Mouse (Mus musculus) kidney, embryonic 15.5 days (tissue): ENCODE data around the gene Hist3h2ba. TPM values are rescaled to one million over a fixed set of nuclear protein-coding genes. Genes with fewer than 3 reads are reported as not detected.

Source experiments
- ATAC-seq: fragments of 200-750 bp; cut with Nextera tagmentation; replicated peaks from 2 replicates; pipeline ENCODE4 v1.8.0; 2017; ENCODE audit warnings: moderate TSS enrichment; ENCODE audit not compliant: low FRiP score
- H3K27ac ChIP-seq: fragments of 300-500 bp; sonication (generic); 2 replicates; pipeline ENCODE4 v1.5.1; 2015; ENCODE audit warnings: mild to moderate bottlenecking, inconsistent platforms
- H3K27me3 ChIP-seq: fragments of 300-500 bp; sonication (generic); 2 replicates; pipeline ENCODE4 v1.6.1; 2015; ENCODE audit warnings: inconsistent platforms
- H3K36me3 ChIP-seq: fragments of 300-500 bp; sonication (generic); 2 replicates; pipeline ENCODE4 v1.6.1; 2015; ENCODE audit warnings: inconsistent platforms
- H3K4me1 ChIP-seq: fragments of 300-500 bp; sonication (generic); 2 replicates; pipeline ENCODE4 v1.6.1; 2015; ENCODE audit warnings: inconsistent platforms
- H3K4me2 ChIP-seq: fragments of 300-500 bp; sonication (generic); 2 replicates; pipeline ENCODE4 v1.6.1; 2015; ENCODE audit warnings: moderate library complexity, mild to moderate bottlenecking, inconsistent platforms
- H3K4me3 ChIP-seq: fragments of 300-500 bp; sonication (generic); replicated peaks from 2 replicates; pipeline ENCODE4 v1.5.1; 2015; ENCODE audit warnings: mild to moderate bottlenecking, inconsistent platforms
- H3K9ac ChIP-seq: fragments of 300-500 bp; sonication (generic); 2 replicates; pipeline ENCODE4 v1.6.1; 2015; ENCODE audit warnings: mild to moderate bottlenecking, inconsistent platforms
- H3K9me3 ChIP-seq: fragments of 300-500 bp; sonication (generic); replicated peaks from 2 replicates; pipeline ENCODE4 v1.6.1; 2016; ENCODE audit warnings: inconsistent platforms
- WGBS: fragments of 180-500 bp; shearing (Covaris S2); methylation state at CpG from one replicate; pipeline ENCODE4 v1.1.7; 2015; ENCODE audit warnings: mixed read lengths; 5-methylcytosine and 5-hydroxymethylcytosine counted together
- microRNA-seq: library from miRNA; unstranded; fragments of <30 nt; microRNA quantifications from one replicate; pipeline ENCODE4, GENCODE M21; 2016
- polyA plus RNA-seq: library from polyadenylated mRNA; unstranded; fragments of >200 nt; fragmentation: Nextera tagmentation; extraction: Ambion mirVana; gene quantifications from 2 replicates; pipeline ENCODE4 v1.2.1, GENCODE M21; 2015

Hist3h2ba gene
- polyA plus RNA-seq, 1 experiment from 2014 or later, result 82.0 TPM

DNA sequence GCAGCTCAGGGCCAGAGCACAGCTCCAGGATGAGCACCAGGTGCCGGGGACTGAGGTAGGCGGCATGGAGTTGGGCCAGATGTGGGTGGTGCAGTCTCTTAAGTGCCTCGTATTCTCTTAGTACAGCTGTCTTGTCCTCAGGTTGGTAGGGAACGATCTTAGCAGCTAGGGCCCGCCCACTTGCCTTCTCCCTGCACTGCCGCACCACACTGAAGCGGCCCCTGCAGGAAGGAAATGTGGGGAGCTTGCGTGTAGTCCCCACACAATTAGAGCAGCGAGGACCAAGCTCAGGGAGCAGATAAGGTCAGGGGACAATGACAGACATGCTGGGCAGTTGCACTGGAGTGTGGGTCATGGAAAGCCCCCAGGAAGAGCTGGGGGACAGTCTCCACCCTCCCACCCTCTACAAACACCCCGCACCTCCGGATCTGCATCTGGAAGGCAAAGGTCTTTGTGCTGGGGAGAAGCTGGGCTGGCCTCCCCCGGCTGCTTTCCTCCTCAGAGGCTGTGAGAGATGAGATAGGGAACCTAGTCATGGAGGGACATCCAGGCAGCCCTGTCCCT lies 47.2 kb downstream of the Hist3h2ba start:
- no peak for ATAC-seq

DNA sequence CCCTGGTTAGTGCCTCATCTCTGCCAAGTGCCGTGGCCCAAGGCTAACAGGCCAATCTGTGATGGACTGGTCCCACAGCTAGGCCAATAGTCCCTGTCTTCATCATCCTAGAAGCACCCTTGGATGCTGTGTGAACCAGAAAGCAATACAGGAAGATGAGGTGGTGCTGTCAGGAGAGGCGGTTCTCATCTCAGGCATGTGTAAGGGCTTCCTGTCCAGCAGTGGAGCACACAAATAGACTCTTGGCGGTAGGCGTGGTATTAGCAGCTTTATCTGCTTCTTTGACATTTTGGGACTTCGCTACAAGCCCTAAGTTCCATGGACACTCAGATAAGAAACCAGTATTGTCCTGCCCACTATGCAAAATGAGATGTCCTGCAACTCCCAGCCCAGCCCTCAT lies 48.8 kb downstream of the Hist3h2ba start:
- no peak overlapping the region for H3K27ac ChIP-seq
- peaks cover 25% of the 10 kb centered on the region for H3K27me3 ChIP-seq
- no peak overlapping the region for H3K4me3 ChIP-seq
- ATAC-seq, result no peak
- no peak overlapping the region for H3K4me2 ChIP-seq
- WGBS, result 87% methylated on average over 5 of the region's 5 CpGs
- H3K9me3 ChIP-seq, result no peaks in the 10 kb centered on the region
- peaks cover 13% of the 10 kb centered on the region for H3K4me1 ChIP-seq
- no peak overlapping the region for H3K9ac ChIP-seq
- no peaks in the 10 kb centered on the region for H3K36me3 ChIP-seq

More for the DNA sequence above, 47.2 kb downstream of the Hist3h2ba start:
- peaks cover 25% of the 10 kb centered on the region for H3K27me3 ChIP-seq
- H3K4me3 ChIP-seq, result no peak overlapping the region
- H3K4me2 ChIP-seq, result no peak overlapping the region
- peaks cover 13% of the 10 kb centered on the region for H3K4me1 ChIP-seq
- no peaks in the 10 kb centered on the region for H3K9me3 ChIP-seq
- H3K9ac ChIP-seq, result no peak overlapping the region
- no peak overlapping the region for H3K27ac ChIP-seq
- 45% methylated on average over 12 of the region's 12 CpGs for WGBS
- peaks cover 2% of the 10 kb centered on the region; the same call in 1 of the 2 replicates for H3K36me3 ChIP-seq

Small RNAs within 50 kb of the gene (microRNA-seq; reads per million reads assigned to microRNA genes)
- not detected for gene Gm44313

Other genes with a start within 250 kb of the Hist3h2ba start
- gene Olfr319, start 249.8 kb upstream of the Hist3h2ba start, polyA plus RNA-seq, result not detected in 2 replicates
- not detected in 2 replicates for gene Olfr318, start 224.9 kb upstream of the Hist3h2ba start, polyA plus RNA-seq
- gene Olfr317, start 209.7 kb upstream of the Hist3h2ba start, polyA plus RNA-seq, result not detected in 2 replicates
- not detected in 2 replicates for gene Olfr316, start 196.2 kb upstream of the Hist3h2ba start, polyA plus RNA-seq
- gene Olfr315, start 175.7 kb upstream of the Hist3h2ba start, polyA plus RNA-seq, result not detected in 2 replicates
- not detected in 2 replicates for gene Olfr314, start 166.0 kb upstream of the Hist3h2ba start, polyA plus RNA-seq
- gene Fam183b, start 147.0 kb upstream of the Hist3h2ba start, polyA plus RNA-seq, result 0.35 and 0.63 TPM in 2 replicates
- not detected in 2 replicates for gene Olfr313, start 133.9 kb upstream of the Hist3h2ba start, polyA plus RNA-seq
- not detected in 2 replicates for gene Olfr312, start 119.7 kb upstream of the Hist3h2ba start, polyA plus RNA-seq
- gene Olfr311, start 109.7 kb upstream of the Hist3h2ba start, polyA plus RNA-seq, result not detected in 2 replicates
- gene Gm12258, start 101.8 kb upstream of the Hist3h2ba start, polyA plus RNA-seq, result 7.2 and 9.0 TPM in 2 replicates
- 8.8 and 9.9 TPM in 2 replicates for gene 2810021J22Rik, start 81.7 kb upstream of the Hist3h2ba start, polyA plus RNA-seq
- gene Zfp39, start 44.7 kb upstream of the Hist3h2ba start, polyA plus RNA-seq, result 5.2 and 6.9 TPM in 2 replicates
- 0.10 and 0.30 TPM in 2 replicates for gene Btnl10, start 31.0 kb upstream of the Hist3h2ba start, polyA plus RNA-seq
- 243 and 247 TPM in 2 replicates for gene Rnf187, start 10.0 kb upstream of the Hist3h2ba start, polyA plus RNA-seq
- 36.4 and 40.3 TPM in 2 replicates for gene Hist3h2a, start 5.8 kb downstream of the Hist3h2ba start, polyA plus RNA-seq
- 0.58 and 0.71 TPM in 2 replicates for gene Trim17, start 5.8 kb downstream of the Hist3h2ba start, polyA plus RNA-seq
- 20.0 and 20.6 TPM in 2 replicates for gene Trim11, start 29.2 kb downstream of the Hist3h2ba start, polyA plus RNA-seq
- 0.60 and 0.66 TPM in 2 replicates for gene Obscn, start 187.5 kb downstream of the Hist3h2ba start, polyA plus RNA-seq
- gene Iba57, start 214.8 kb downstream of the Hist3h2ba start, polyA plus RNA-seq, result 6.1 and 6.9 TPM in 2 replicates
- gene Gjc2, start 234.3 kb downstream of the Hist3h2ba start, polyA plus RNA-seq, result 0.22 and 0.27 TPM in 2 replicates
- 117 and 120 TPM in 2 replicates for gene Guk1, start 243.3 kb downstream of the Hist3h2ba start, polyA plus RNA-seq